8 mouse cellular contexts compared by ENCODE assay signal in the genomic region with DNA sequence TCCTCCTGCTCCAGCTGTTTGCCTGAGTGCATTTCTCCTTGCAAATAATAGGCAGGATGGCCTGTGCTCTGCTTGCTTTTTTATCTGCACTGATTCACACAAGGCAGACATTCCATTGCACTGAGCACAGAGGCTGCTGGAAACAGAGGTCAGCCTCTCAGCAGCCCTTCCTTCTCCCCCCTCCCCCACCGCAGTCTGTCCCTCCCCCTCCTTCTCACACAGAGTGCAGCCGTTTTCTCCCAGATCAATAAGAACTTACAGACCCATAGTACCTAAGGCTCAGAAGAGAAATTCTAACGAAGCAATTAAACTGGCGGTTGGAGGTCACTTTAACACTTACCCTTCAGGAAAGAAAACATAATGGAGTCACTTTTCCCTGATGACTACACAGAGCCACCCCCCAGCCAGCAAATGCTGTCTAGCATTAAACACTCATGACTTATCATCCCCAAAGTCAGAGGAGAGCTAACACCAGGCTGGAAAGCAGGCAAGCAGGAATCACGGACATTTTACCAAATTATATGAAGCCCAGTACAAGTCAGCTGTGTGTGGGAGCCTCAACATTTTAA.
DNase-seq lines count a peak whose midpoint lies in the region; ATAC-seq and TF ChIP-seq lines count a peak whose summit lies in the region.

No protein-coding gene starts in this region.

- H3K4me2 ChIP-seq in kidney, postnatal 0 days (ENCODE audit: low read length) = peak overlapping the region; percentile 6; the same call in 1 of the 2 replicates

- H3K4me3 ChIP-seq in ES-E14 (ENCODE audit: insufficient read depth in 1 of 2, low read depth in 1 of 2, low read length in 2 of 2, poor library complexity in 1 of 2, severe bottlenecking in 1 of 2) = no peak overlapping the region
- peak overlapping the region; percentile 32 for H3K4me3 ChIP-seq in heart, embryonic 10.5 days
- no peak overlapping the region for H3K4me3 ChIP-seq in kidney, postnatal 0 days (replicated peaks; ENCODE audit: low read depth, low read length)

- H3K27ac ChIP-seq in ES-E14 (ENCODE audit: insufficient read depth, low read depth, low read length, poor library complexity, severe bottlenecking) = peak overlapping the region; percentile 66; the same call in 1 of the 2 replicates
- H3K27ac ChIP-seq in heart, embryonic 10.5 days = peak overlapping the region; percentile 91
- H3K27ac ChIP-seq in kidney, postnatal 0 days = peak overlapping the region; percentile 91

- no peak overlapping the region for H3K9ac ChIP-seq in ES-E14 (ENCODE audit: insufficient read depth, low read depth, low read length, poor library complexity, severe bottlenecking)
- no peak overlapping the region for H3K9ac ChIP-seq in kidney, postnatal 0 days (ENCODE audit: low read depth, low read length)

- TF ChIP-seq CTCF in kidney, postnatal 0 days (IDR thresholded peaks at IDR 0.05; ENCODE audit: low read depth) = no peak

- H3K9me3 ChIP-seq in ES-E14 (ENCODE audit: control insufficient read depth, insufficient read depth, low read depth, low read length) = no peaks in the 10 kb centered on the region
- no peaks in the 10 kb centered on the region for H3K9me3 ChIP-seq in heart, embryonic 10.5 days
- no peaks in the 10 kb centered on the region for H3K9me3 ChIP-seq in kidney, postnatal 0 days (replicated peaks; ENCODE audit: low read length)

- in situ Hi-C loops in ES-E14 (cut with MboI; ENCODE audit: low sequenced_read_pairs in 2 of 2, unreplicated experiment in 2 of 2) = no loop called here

- H3K36me3 ChIP-seq in ES-E14 (ENCODE audit: control insufficient read depth, insufficient read depth, low read length, poor library complexity, severe bottlenecking) = no peaks in the 10 kb centered on the region
- no peaks in the 10 kb centered on the region for H3K36me3 ChIP-seq in heart, embryonic 10.5 days
- no peaks in the 10 kb centered on the region for H3K36me3 ChIP-seq in kidney, postnatal 0 days (ENCODE audit: insufficient read depth, low read length)

- under 1% methylated on average over 5 of the region's 5 CpGs for WGBS in heart, embryonic 10.5 days
- WGBS in kidney, postnatal 0 days = 3% methylated on average over 5 of the region's 5 CpGs

- H3K27me3 ChIP-seq in heart, embryonic 10.5 days (ENCODE audit: insufficient read depth, poor library complexity, severe bottlenecking) = no peaks in the 10 kb centered on the region
- no peaks in the 10 kb centered on the region for H3K27me3 ChIP-seq in kidney, postnatal 0 days (ENCODE audit: insufficient read depth, low read length)

- peak; percentile 95 for ATAC-seq in kidney, postnatal 0 days (replicated peaks; ENCODE audit: low FRiP score, low read depth)
- no peak for ATAC-seq in megakaryocyte-erythroid progenitor cell, adult 5-6 weeks (replicated peaks; ENCODE audit: low FRiP score, low TSS enrichment, poor library complexity, severe bottlenecking)

- H3K4me1 ChIP-seq in ES-E14 (ENCODE audit: control insufficient read depth in 2 of 2, insufficient read depth in 2 of 2, low read length in 2 of 2, poor library complexity in 1 of 2) = peaks cover 17 to 21% of the 10 kb centered on the region in 2 experiments
- peaks cover 32% of the 10 kb centered on the region for H3K4me1 ChIP-seq in heart, embryonic 10.5 days
- peaks cover 13% of the 10 kb centered on the region for H3K4me1 ChIP-seq in kidney, postnatal 0 days (replicated peaks; ENCODE audit: insufficient read depth, low read length)

- peak; percentile 39 for DNase-seq in ES-E14 (ENCODE audit: low read depth, low spot score)
- peak; percentile 52 for DNase-seq in embryo, embryonic 11.5 days (ENCODE audit: low read depth, low spot score)
- DNase-seq in heart, embryonic 10.5 days (ENCODE audit: low spot score) = peak; percentile 92
- DNase-seq in kidney, postnatal 0 days (ENCODE audit: low spot score) = peak; percentile 87
- peak; percentile 50 to 62 for DNase-seq in lung, postnatal 4 days
- no peak for DNase-seq in frontal cortex, postnatal 14 days (ENCODE audit: low spot score in 2 of 2)
- DNase-seq in cerebellum, adult 18-20 months = no peak

TF ChIP-seq in ES-E14, 5 proteins besides CTCF, POLR2A, EP300 and RAD21:
- TF ChIP-seq CHD2 (IDR thresholded peaks at IDR 0.05; ENCODE audit: low read depth, low read length) = no peak
- no peak for TF ChIP-seq ZC3H11A (IDR thresholded peaks at IDR 0.05; ENCODE audit: borderline replicate concordance, low read depth, low read length)
- no peak for TF ChIP-seq HCFC1 (IDR thresholded peaks at IDR 0.05; ENCODE audit: borderline replicate concordance, insufficient read depth, low read length)
- TF ChIP-seq MAFK (IDR thresholded peaks at IDR 0.05; ENCODE audit: insufficient read depth, low read depth, low read length) = no peak
- no peak for TF ChIP-seq ZNF384 (IDR thresholded peaks at IDR 0.05; ENCODE audit: low read depth, low read length)

Comparison
In these comparisons a context has a peak if more than half of its experiments do, and no peak if none do; other contexts are left out.
1. DNase-seq: peak in ES-E14 (single experiment), embryo, embryonic 11.5 days (single experiment), heart, embryonic 10.5 days (single experiment), kidney, postnatal 0 days (single experiment) and lung, postnatal 4 days (2 of 2); none in frontal cortex, postnatal 14 days (0 of 2) and cerebellum, adult 18-20 months (0 of 2).
2. Peak in every context shown above with its lines, with median percentiles within 50 percentile points of each other: H3K27ac ChIP-seq.